Mouse (Mus musculus): ENCODE data around the gene Trib3. TPM values are rescaled to one million over a fixed set of nuclear protein-coding genes. Genes with fewer than 3 reads are reported as not detected.
"Not testable (repeated sequence)": the region's sequence is repeated elsewhere in the genome, so short reads cannot be mapped to it uniquely, and the experiment has no call there.

Gene Trib3
- polyA plus RNA-seq, 1 experiment from 2014 or later = 1.2 TPM

DNA sequence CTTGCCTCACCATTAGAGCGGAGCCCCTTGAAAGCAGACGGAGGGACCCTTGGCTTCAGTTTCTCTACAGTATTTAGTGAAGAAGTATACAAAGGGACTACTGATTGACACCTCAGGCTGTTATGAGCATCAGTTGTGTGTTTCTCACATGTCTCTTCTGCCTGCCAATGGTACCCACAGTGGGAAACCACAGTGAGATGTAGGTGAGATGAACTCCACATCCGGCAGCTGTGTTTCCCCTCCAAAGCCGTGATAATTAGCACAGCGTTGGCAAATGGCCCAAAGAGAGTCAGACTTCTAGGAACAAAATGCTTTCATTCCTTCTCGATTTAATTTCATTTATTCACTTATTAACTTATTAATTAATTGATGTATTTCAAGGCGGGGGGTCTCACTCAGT, 28.3 kb upstream of the Trib3 start:
- no peak for DNase-seq
- no peak overlapping the region for H3K4me3 ChIP-seq (replicated peaks; ENCODE audit: low read depth, low read length)
- ATAC-seq (ENCODE audit: low FRiP score, low TSS enrichment) = no peak
- H3K9me3 ChIP-seq (ENCODE audit: control insufficient read depth, low read length) = no peaks in the 10 kb centered on the region
- H3K27me3 ChIP-seq (ENCODE audit: control insufficient read depth, insufficient read depth, low read length) = no peaks in the 10 kb centered on the region
- no peak overlapping the region for H3K27ac ChIP-seq (replicated peaks; ENCODE audit: low read depth, low read length)
- no peak overlapping the region for H3K4me2 ChIP-seq (ENCODE audit: low read length)
- WGBS = 85% methylated on average over 7 of the region's 7 CpGs
- H3K36me3 ChIP-seq (ENCODE audit: control insufficient read depth, insufficient read depth, low read length) = no peaks in the 10 kb centered on the region
- H3K9ac ChIP-seq (replicated peaks; ENCODE audit: low read length) = no peak overlapping the region
- peaks cover 32% of the 10 kb centered on the region for H3K4me1 ChIP-seq (ENCODE audit: control insufficient read depth, insufficient read depth, low read length)

DNA sequence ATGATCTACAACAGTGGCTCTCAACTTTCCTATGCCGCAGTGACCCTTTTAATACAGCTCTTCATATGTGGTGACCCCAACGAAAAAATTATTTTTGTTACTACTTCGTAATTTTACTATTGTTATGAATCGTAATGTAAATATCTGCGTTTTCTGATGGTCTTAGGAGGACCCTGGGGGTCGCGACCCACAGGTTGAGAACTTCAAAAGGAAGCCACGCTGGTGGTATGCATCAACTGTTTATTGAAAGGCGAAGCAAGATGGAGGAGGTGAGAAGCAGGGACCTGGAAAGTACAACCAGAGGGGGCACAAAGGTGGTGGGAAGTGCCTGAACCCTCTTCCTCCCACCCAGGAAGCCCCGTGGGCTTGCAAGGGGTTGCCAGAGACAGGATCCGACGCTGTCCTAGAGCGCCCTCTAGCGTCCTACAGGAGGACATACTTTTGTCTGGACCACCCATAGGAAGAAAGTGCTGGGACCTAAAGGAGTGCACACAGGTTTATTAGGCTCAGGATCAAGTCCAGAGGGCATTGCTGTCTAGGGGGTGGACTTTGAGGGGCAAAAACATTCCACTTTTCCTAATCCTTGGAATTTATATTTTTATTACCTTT, 24.8 kb upstream of the Trib3 start:
- DNase-seq = peak; percentile 85
- no peak for ATAC-seq (ENCODE audit: low FRiP score, low TSS enrichment)
- Histone ChIP-seq H3K9ac (replicated peaks; ENCODE audit: low read length) (no peak overlapping the region), H3K27ac (replicated peaks; ENCODE audit: low read depth, low read length) (no peak overlapping the region), H3K36me3 (ENCODE audit: control insufficient read depth, insufficient read depth, low read length) (no peaks in the 10 kb centered on the region), H3K4me1 (ENCODE audit: control insufficient read depth, insufficient read depth, low read length) (no peaks in the 10 kb centered on the region), H3K27me3 (ENCODE audit: control insufficient read depth, insufficient read depth, low read length) (no peaks in the 10 kb centered on the region), H3K9me3 (ENCODE audit: control insufficient read depth, low read length) (no peaks in the 10 kb centered on the region), H3K4me3 (replicated peaks; ENCODE audit: low read depth, low read length) (no peak overlapping the region), H3K4me2 (ENCODE audit: low read length) (no peak overlapping the region)
- WGBS = 31% methylated on average over 14 of the region's 14 CpGs

GRCm38 (mm10) chr2:152367917-152368316, 24.1 kb upstream of the Trib3 start:
- Histone ChIP-seq H3K36me3 (ENCODE audit: control insufficient read depth, insufficient read depth, low read length) (no peaks in the 10 kb centered on the region), H3K27ac (replicated peaks; ENCODE audit: low read depth, low read length) (no peak overlapping the region), H3K4me3 (replicated peaks; ENCODE audit: low read depth, low read length) (no peak overlapping the region), H3K4me2 (ENCODE audit: low read length) (no peak overlapping the region), H3K9me3 (ENCODE audit: control insufficient read depth, low read length) (no peaks in the 10 kb centered on the region), H3K9ac (replicated peaks; ENCODE audit: low read length) (no peak overlapping the region), H3K4me1 (ENCODE audit: control insufficient read depth, insufficient read depth, low read length) (no peaks in the 10 kb centered on the region), H3K27me3 (ENCODE audit: control insufficient read depth, insufficient read depth, low read length) (no peaks in the 10 kb centered on the region)
- 87% methylated on average over 5 of the region's 5 CpGs for WGBS
- no peak for DNase-seq
- ATAC-seq (ENCODE audit: low FRiP score, low TSS enrichment) = no peak

GRCm38 (mm10) chr2:152363245-152364147, 19.7 kb upstream of the Trib3 start:
- ATAC-seq (ENCODE audit: low FRiP score, low TSS enrichment) (peak; percentile 72), DNase-seq (peak; percentile 91)
- Histone ChIP-seq H3K27ac (replicated peaks; ENCODE audit: low read depth, low read length) (peak overlapping the region; percentile 53), H3K36me3 (ENCODE audit: control insufficient read depth, insufficient read depth, low read length) (no peaks in the 10 kb centered on the region), H3K4me1 (ENCODE audit: control insufficient read depth, insufficient read depth, low read length) (no peaks in the 10 kb centered on the region), H3K9me3 (ENCODE audit: control insufficient read depth, low read length) (no peaks in the 10 kb centered on the region), H3K4me3 (replicated peaks; ENCODE audit: low read depth, low read length) (no peak overlapping the region), H3K4me2 (ENCODE audit: low read length) (peak overlapping the region; percentile 25), H3K9ac (replicated peaks; ENCODE audit: low read length) (no peak overlapping the region; the same call in 1 of the 2 replicates), H3K27me3 (ENCODE audit: control insufficient read depth, insufficient read depth, low read length) (no peaks in the 10 kb centered on the region)
- WGBS = 11% methylated on average over 17 of the region's 17 CpGs

GRCm38 (mm10) chr2:152361193-152361592, 17.4 kb upstream of the Trib3 start:
- H3K36me3 ChIP-seq (ENCODE audit: control insufficient read depth, insufficient read depth, low read length) = no peaks in the 10 kb centered on the region
- no peaks in the 10 kb centered on the region for H3K9me3 ChIP-seq (ENCODE audit: control insufficient read depth, low read length)
- DNase-seq = no peak
- H3K27ac ChIP-seq (replicated peaks; ENCODE audit: low read depth, low read length) = no peak overlapping the region
- no peak for ATAC-seq (ENCODE audit: low FRiP score, low TSS enrichment)
- no peak overlapping the region for H3K4me3 ChIP-seq (replicated peaks; ENCODE audit: low read depth, low read length)
- H3K9ac ChIP-seq (replicated peaks; ENCODE audit: low read length) = no peak overlapping the region
- H3K4me1 ChIP-seq (ENCODE audit: control insufficient read depth, insufficient read depth, low read length) = no peaks in the 10 kb centered on the region
- WGBS = 89% methylated on average over 8 of the region's 8 CpGs
- H3K4me2 ChIP-seq (ENCODE audit: low read length) = no peak overlapping the region
- no peaks in the 10 kb centered on the region for H3K27me3 ChIP-seq (ENCODE audit: control insufficient read depth, insufficient read depth, low read length)

DNA sequence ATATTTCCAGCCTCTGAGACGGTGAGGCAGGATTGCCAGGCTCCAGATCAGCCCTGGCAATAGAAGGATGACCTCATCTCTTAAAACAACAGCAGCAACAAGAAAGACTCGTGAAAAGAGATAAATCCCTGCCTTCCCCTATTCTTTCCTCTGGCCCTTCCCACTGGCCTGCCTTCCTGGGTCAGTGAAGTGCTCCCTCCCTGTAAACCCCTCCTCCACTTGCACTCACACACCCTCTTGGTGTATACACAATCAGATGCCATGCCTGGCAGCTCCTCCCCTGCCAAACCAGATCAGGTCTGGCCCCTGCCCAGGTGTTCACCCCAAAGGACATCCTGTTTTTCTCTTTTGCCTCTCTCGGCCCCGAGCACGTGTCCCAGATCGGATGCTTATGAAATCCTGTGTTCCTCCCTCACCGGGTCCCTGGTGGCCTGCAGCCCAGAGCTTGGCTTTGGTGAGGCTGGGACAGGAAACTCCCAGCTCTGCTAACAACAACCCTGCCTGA, 16.5 kb upstream of the Trib3 start:
- no peak for DNase-seq
- H3K36me3 ChIP-seq (ENCODE audit: control insufficient read depth, insufficient read depth, low read length) = no peaks in the 10 kb centered on the region
- H3K4me3 ChIP-seq (replicated peaks; ENCODE audit: low read depth, low read length) = no peak overlapping the region
- H3K27ac ChIP-seq (replicated peaks; ENCODE audit: low read depth, low read length) = no peak overlapping the region
- H3K4me1 ChIP-seq (ENCODE audit: control insufficient read depth, insufficient read depth, low read length) = no peaks in the 10 kb centered on the region
- ATAC-seq (ENCODE audit: low FRiP score, low TSS enrichment) = no peak
- H3K9me3 ChIP-seq (ENCODE audit: control insufficient read depth, low read length) = no peaks in the 10 kb centered on the region
- 54% methylated on average over 7 of the region's 7 CpGs for WGBS
- no peaks in the 10 kb centered on the region for H3K27me3 ChIP-seq (ENCODE audit: control insufficient read depth, insufficient read depth, low read length)
- H3K4me2 ChIP-seq (ENCODE audit: low read length) = no peak overlapping the region
- no peak overlapping the region for H3K9ac ChIP-seq (replicated peaks; ENCODE audit: low read length)

GRCm38 (mm10) chr2:152359616-152360015, 15.8 kb upstream of the Trib3 start:
- DNase-seq (no peak), ATAC-seq (ENCODE audit: low FRiP score, low TSS enrichment) (no peak)
- Histone ChIP-seq H3K4me3 (replicated peaks; ENCODE audit: low read depth, low read length) (no peak overlapping the region), H3K27me3 (ENCODE audit: control insufficient read depth, insufficient read depth, low read length) (no peaks in the 10 kb centered on the region), H3K36me3 (ENCODE audit: control insufficient read depth, insufficient read depth, low read length) (no peaks in the 10 kb centered on the region), H3K4me1 (ENCODE audit: control insufficient read depth, insufficient read depth, low read length) (no peaks in the 10 kb centered on the region), H3K9me3 (ENCODE audit: control insufficient read depth, low read length) (no peaks in the 10 kb centered on the region), H3K9ac (replicated peaks; ENCODE audit: low read length) (no peak overlapping the region), H3K4me2 (ENCODE audit: low read length) (no peak overlapping the region), H3K27ac (replicated peaks; ENCODE audit: low read depth, low read length) (no peak overlapping the region)
- WGBS = 82% methylated on average over 5 of the region's 5 CpGs

DNA sequence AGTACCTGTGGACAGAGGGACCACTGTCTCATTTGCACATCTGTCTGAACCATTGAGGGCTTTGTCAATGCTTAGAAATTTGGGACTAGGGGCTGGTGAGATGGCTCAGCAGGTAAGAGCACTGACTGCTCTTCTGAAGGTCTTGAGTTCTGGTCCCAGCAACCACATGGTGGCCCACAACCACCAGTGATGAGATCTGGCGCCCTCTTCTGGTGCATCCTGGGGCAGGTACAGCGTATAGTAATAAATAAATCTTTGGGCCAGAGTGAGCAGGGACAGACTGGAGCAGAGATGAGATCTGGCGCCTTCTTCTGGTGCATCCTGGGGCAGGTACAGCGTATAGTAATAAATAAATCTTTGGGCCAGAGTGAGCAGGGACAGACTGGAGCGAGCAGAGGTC, 15.1 kb upstream of the Trib3 start:
- H3K27me3 ChIP-seq (ENCODE audit: control insufficient read depth, insufficient read depth, low read length); H3K36me3 ChIP-seq (ENCODE audit: control insufficient read depth, insufficient read depth, low read length); H3K27ac ChIP-seq (replicated peaks; ENCODE audit: low read depth, low read length); ATAC-seq (ENCODE audit: low FRiP score, low TSS enrichment); H3K9ac ChIP-seq (replicated peaks; ENCODE audit: low read length); H3K4me3 ChIP-seq (replicated peaks; ENCODE audit: low read depth, low read length); H3K9me3 ChIP-seq (ENCODE audit: control insufficient read depth, low read length); DNase-seq; H3K4me2 ChIP-seq (ENCODE audit: low read length); H3K4me1 ChIP-seq (ENCODE audit: control insufficient read depth, insufficient read depth, low read length): not testable (repeated sequence)
- WGBS = 83% methylated on average over 5 of the region's 5 CpGs

Measured in midbrain, embryonic 14.5 days (tissue).